Mouse (Mus musculus) myocyte (in vitro differentiated cells): Measurements from ENCODE around the gene Ugt1a1.

Source experiments
- CEBPB ChIP-seq: IDR thresholded peaks from 2 replicates; pipeline ENCODE4 v1.6.1; 2011; ENCODE audit warnings: mild to moderate bottlenecking, moderate library complexity; ENCODE audit not compliant: poor library complexity, insufficient read depth, severe bottlenecking
- E2F4 ChIP-seq: IDR thresholded peaks from one replicate; pipeline ENCODE4 v1.6.1; 2011; ENCODE audit warnings: mild to moderate bottlenecking, control low read depth, moderate library complexity; ENCODE audit not compliant: insufficient read depth
- MYOD1 ChIP-seq, 3 experiments: IDR thresholded peaks; one replicate each; pipeline ENCODE4 v1.6.1; 2011; ENCODE audit warnings: control low read depth in 2 of 3, low read depth in 2 of 3, mild to moderate bottlenecking in 2 of 3, moderate library complexity in 1 of 3; ENCODE audit not compliant: insufficient read length in 2 of 3, control insufficient read depth in 1 of 3
- MYOG ChIP-seq, 3 experiments: IDR thresholded peaks; one replicate each; pipeline ENCODE4 v1.6.1; 2011; ENCODE audit warnings: control low read depth in 2 of 3, low read depth in 2 of 3, mild to moderate bottlenecking in 2 of 3; ENCODE audit not compliant: insufficient read length in 2 of 3, control insufficient read depth in 1 of 3, insufficient read depth in 1 of 3
- POLR2A ChIP-seq: IDR thresholded peaks from one replicate; pipeline ENCODE4 v1.6.1; 2011; ENCODE audit warnings: low read depth, mild to moderate bottlenecking, control low read depth, moderate library complexity; ENCODE audit not compliant: insufficient read length
- POLR2AphosphoS2 ChIP-seq: IDR thresholded peaks from one replicate; pipeline ENCODE4 v1.6.1; 2011; ENCODE audit warnings: low read depth, control low read depth; ENCODE audit not compliant: insufficient read length
- TCF12 ChIP-seq: IDR thresholded peaks from one replicate; pipeline ENCODE4 v1.6.1; 2011; ENCODE audit warnings: mild to moderate bottlenecking, control low read depth; ENCODE audit not compliant: poor library complexity, insufficient read depth, severe bottlenecking
- TCF3 ChIP-seq: IDR thresholded peaks from one replicate; pipeline ENCODE4 v1.6.1; 2011; ENCODE audit warnings: low read depth, control low read depth; ENCODE audit not compliant: insufficient read length
- USF1 ChIP-seq: IDR thresholded peaks from one replicate; pipeline ENCODE4 v1.6.1; 2011; ENCODE audit warnings: low read depth, mild to moderate bottlenecking, control low read depth, moderate library complexity

DNA sequence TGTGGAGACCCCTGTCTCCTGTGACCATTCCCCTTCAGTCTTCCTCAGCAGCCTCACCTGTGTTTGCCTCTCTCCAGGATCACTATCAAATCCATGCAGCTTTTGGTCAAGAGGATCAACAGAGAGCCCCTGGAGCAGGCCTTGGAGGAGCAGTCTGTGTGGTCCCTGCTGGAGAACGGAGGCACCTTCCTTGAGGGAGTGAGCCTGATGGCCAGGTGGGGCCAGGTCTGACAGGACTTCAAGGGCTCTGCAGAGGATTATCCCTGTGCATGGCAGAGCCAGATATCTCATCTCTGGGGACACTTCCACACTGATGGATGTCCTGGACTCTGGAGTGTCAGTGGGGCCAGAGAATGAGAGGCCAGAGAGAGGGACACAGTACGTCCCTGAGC lies 43.7 kb downstream of the Ugt1a1 start:
- TF ChIP-seq CEBPB (no peak), MYOD1 (IDR thresholded peaks at IDR 0.05; ENCODE audit: control insufficient read depth in 1 of 3, insufficient read length in 2 of 3, low read depth in 2 of 3) (no peak), E2F4 (no peak), TCF12 (no peak), POLR2A (no peak), TCF3 (no peak), MYOG (IDR thresholded peaks at IDR 0.05; ENCODE audit: control insufficient read depth in 1 of 3, insufficient read depth in 1 of 3, insufficient read length in 2 of 3, low read depth in 2 of 3) (no peak), USF1 (no peak), POLR2AphosphoS2 (no peak)
